Mouse (Mus musculus) CD4-positive, CD25-positive, alpha-beta regulatory T cell, adult 9 weeks (primary cell): ENCODE results near the gene Sept12. TPM values are rescaled to one million over a fixed set of nuclear protein-coding genes. Genes with fewer than 3 reads are reported as not detected.

Source experiments
- polyA plus RNA-seq: library from polyadenylated mRNA; unstranded; fragments of 100-300 nt; shearing (Covaris generic); gene quantifications from one replicate; pipeline ENCODE4 v1.2.1, GENCODE M21; 2017

Gene Sept12
- polyA plus RNA-seq: not detected

DNA sequence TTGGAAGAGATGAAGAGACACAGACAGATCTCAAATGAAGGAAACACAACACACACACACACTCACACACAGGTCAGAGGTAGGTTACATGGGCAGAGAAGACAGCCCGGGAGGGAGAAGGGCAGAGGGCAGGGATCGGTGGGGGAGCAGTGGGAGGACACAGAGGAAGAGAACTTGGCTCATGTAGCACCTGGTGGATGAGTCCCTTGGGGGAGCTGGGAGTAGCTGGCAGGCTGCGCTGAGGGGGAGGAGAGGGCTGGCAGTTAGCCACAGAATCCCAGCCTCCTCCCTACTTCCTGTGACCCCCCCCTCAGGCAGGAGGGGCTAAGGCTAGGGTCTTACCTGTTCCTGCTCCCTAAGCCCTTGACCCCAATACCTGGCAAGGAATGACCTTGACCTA lies at the start of gene Sept12:
Sept12 (minus strand) TSS at position 300 of the 400 bp plus-strand sequence.

DNA sequence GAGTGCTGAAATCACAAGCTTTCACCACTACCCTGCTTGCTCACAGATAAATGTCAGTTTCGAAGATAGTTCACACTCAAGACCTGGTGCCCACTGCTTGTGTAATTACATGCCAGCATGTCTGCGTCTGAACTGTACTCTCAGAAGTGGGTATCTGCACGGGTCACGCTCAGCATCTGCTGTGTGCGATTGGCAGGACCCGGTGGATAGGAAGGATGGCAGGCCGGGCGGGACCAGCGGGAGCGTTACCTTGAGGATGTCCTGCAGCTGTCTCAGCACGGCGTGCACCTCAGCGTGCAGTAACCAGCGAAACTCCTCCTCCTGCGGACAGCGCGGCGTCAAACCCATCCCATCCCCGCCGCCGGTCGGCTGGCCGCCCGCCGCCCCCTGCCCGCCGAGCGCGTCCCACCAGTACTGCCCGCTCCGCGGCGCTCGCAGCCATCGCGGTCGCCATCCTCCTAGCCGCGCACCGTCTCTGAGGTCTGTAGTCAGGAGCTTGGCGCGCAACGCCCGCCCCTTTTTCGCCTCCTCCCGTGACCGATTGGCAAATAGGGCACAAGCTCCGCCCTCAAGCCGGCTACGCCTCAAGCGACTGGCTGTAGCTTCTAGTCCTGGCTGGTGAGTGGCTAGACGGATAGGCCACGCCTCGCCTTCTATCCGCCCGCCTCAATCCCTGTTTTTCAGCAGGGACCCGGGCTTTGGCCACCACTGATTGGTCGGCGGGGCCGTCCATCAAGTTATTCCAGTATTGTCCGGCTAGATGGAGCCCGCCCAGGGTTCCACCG lies 15.6 kb upstream of the Sept12 start, which contains the start of gene Rogdi:
Rogdi (minus strand) TSS at position 500 of the 785 bp plus-strand sequence.

DNA sequence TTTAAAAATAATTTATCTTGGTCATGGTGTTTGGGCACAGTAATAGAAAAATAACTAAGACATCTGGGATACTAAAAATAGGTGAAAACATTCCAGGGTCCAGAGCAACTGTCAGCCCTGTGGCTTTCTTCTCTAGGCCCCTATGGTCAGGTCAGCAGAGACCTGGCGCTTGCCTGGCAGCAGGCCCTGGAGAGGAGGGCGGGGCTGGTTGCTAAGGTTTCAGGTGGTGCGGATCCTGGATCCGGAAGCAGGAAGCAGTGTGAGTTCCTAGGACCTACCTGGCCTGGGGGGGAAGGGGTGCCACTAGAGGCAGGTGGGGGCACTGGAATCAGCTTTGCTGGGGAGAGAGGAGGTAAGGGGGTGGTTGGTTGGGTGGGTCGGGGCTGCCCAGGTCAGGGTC lies 9.4 kb upstream of the Sept12 start, which contains the start of gene Smim22:
Smim22 (plus strand) TSS at position 222 of the 400 bp plus-strand sequence.

DNA sequence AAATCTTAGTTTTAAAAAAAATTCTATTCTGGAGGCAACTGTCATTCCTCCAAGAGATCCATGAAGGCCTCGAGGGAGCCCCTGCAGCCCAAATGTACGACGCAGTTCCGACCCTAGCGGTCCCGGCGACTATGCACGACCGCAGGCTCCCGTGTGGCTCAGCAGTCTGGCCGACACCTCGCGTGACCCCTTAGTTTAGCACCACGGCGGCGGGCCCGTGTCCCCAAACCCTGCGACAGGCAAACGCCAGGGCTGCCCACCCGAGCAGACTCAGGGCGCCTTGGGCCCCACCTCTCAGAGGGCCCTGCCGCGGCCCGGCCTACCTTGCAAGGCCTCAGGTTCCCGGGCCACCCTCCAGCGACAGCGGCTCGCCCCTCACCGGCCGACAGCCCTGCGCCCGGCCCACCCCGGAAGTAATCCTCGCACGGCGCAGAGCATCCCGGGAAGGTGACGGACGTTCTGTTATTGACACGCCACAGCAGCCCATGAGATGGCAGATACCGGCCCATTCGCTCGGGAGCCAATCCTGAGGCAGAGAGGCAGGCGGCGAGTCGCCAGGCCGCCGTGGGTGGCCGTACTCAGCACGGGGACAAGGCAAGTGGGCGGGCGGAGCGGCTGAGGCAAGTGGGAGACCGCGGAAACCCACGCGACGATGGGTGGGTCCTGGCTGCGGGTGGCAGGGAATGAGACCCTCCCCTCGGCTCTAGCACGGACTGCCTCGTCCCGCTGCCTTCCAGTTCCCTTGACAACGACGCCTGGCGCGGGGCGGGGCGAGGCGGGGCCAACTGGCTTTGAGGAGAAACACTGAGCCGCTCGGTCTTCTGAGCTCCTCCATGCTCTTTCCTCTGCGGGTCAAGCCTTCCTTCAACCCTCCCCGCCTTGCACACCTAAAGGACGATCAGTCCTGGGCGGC lies 33.6 kb downstream of the Sept12 start, which contains the start of gene Anks3:
Anks3 (minus strand) TSS at position 409 of the 913 bp plus-strand sequence.

DNA sequence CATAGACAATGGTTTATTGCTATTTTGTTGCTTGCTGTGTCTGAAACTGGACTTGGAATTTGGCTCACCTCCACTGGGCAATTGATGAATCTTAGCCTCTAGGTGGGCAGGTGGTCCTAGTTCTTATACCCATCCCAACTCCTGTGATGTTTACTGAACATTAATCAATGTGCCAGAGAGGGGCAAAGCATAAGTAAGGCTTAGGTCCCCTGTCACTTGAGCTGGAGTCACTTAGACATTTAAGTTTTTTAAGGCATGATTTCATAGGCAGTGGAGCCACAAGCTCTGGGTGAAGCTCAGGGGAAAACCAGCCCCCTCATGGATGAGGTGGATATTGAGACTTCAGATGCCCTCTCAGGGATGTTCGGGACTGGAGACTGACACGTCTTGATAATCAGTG lies 59.2 kb downstream of the Sept12 start, which contains the start of gene Nudt16l1:
Nudt16l1 (plus strand) TSS at position 301 of the 400 bp plus-strand sequence.

Other genes with a start within 250 kb of the Sept12 start
- 60.6 TPM for gene Cdip1, start 207.6 kb downstream of the Sept12 start, polyA plus RNA-seq
- gene 4930562C15Rik, start 162.4 kb downstream of the Sept12 start, polyA plus RNA-seq: 0.60 TPM
- 55.7 TPM for gene Ubald1, start 117.5 kb downstream of the Sept12 start, polyA plus RNA-seq
- gene Mgrn1, start 111.6 kb downstream of the Sept12 start, polyA plus RNA-seq: 56.5 TPM
- gene Nudt16l1, start 59.1 kb downstream of the Sept12 start, polyA plus RNA-seq: 172 TPM
- gene Anks3, start 33.6 kb downstream of the Sept12 start, polyA plus RNA-seq: 90.3 TPM
- not detected for gene Smim22, start 9.4 kb upstream of the Sept12 start, polyA plus RNA-seq
- gene Rogdi, start 15.7 kb upstream of the Sept12 start, polyA plus RNA-seq: 21.6 TPM
- gene Glyr1, start 52.0 kb upstream of the Sept12 start, polyA plus RNA-seq: 180 TPM
- 18.5 TPM for gene Ubn1, start 52.2 kb upstream of the Sept12 start, polyA plus RNA-seq
- 0.10 TPM for gene Ppl, start 134.6 kb upstream of the Sept12 start, polyA plus RNA-seq
- gene Sec14l5, start 149.3 kb upstream of the Sept12 start, polyA plus RNA-seq: not detected
- gene Nagpa, start 206.2 kb upstream of the Sept12 start, polyA plus RNA-seq: 9.4 TPM
- not detected for gene AU021092, start 224.4 kb upstream of the Sept12 start, polyA plus RNA-seq
- 22.4 TPM for gene Alg1, start 235.8 kb upstream of the Sept12 start, polyA plus RNA-seq